Mouse (Mus musculus) mesoderm, embryonic 11.5 days (tissue): ENCODE results near the gene Dip2c.

ENCODE experiments used
- DNase-seq: peaks from one replicate; pipeline ENCODE4 v3.0.0-alpha.2; 2012; ENCODE audit warnings: low read depth, low spot score

Dip2c gene

GRCm38 (mm10) chr13:9504118-9504856 is 228.0 kb downstream of the Dip2c start:
- DNase-seq = no peak

GRCm38 (mm10) chr13:9538556-9538955 is 262.2 kb downstream of the Dip2c start:
- no peak for DNase-seq

GRCm38 (mm10) chr13:9547698-9548344 is 271.5 kb downstream of the Dip2c start:
- no peak for DNase-seq

GRCm38 (mm10) chr13:9562099-9562498 is 285.8 kb downstream of the Dip2c start:
- no peak for DNase-seq

GRCm38 (mm10) chr13:9562921-9563320 is 286.6 kb downstream of the Dip2c start:
- DNase-seq = peak; percentile 63

- DNase-seq = no peak
Measured at GRCm38 (mm10) chr13:9568852-9569251, 292.5 kb downstream of the Dip2c start.

GRCm38 (mm10) chr13:9576686-9577085 is 300.4 kb downstream of the Dip2c start:
- DNase-seq = no peak

GRCm38 (mm10) chr13:9578456-9578855 is 302.1 kb downstream of the Dip2c start:
- DNase-seq = no peak

- no peak for DNase-seq
Measured at GRCm38 (mm10) chr13:9581821-9582220, 305.5 kb downstream of the Dip2c start.

- no peak for DNase-seq
Measured at GRCm38 (mm10) chr13:9583579-9583978, 307.3 kb downstream of the Dip2c start.

- no peak for DNase-seq
Measured at GRCm38 (mm10) chr13:9599334-9600096, 323.2 kb downstream of the Dip2c start.

GRCm38 (mm10) chr13:9601350-9601749 is 325.0 kb downstream of the Dip2c start:
- DNase-seq = no peak

- no peak for DNase-seq
Measured at GRCm38 (mm10) chr13:9611229-9611628, 334.9 kb downstream of the Dip2c start.

- DNase-seq = no peak
Measured at GRCm38 (mm10) chr13:9632684-9633083, 356.4 kb downstream of the Dip2c start.

GRCm38 (mm10) chr13:9635951-9636350 is 359.6 kb downstream of the Dip2c start:
- no peak for DNase-seq

- DNase-seq = peak; percentile 30
Measured at GRCm38 (mm10) chr13:9636505-9636904, 360.2 kb downstream of the Dip2c start.

GRCm38 (mm10) chr13:9637949-9638348 is 361.6 kb downstream of the Dip2c start:
- DNase-seq = no peak

- DNase-seq = no peak
Measured at GRCm38 (mm10) chr13:9648716-9649115, 372.4 kb downstream of the Dip2c start.

- no peak for DNase-seq
Measured at GRCm38 (mm10) chr13:9649894-9650293, 373.6 kb downstream of the Dip2c start.

- no peak for DNase-seq
Measured at GRCm38 (mm10) chr13:9650580-9650979, 374.3 kb downstream of the Dip2c start.

GRCm38 (mm10) chr13:9653018-9653417 is 376.7 kb downstream of the Dip2c start:
- no peak for DNase-seq

GRCm38 (mm10) chr13:9656613-9657012 is 380.3 kb downstream of the Dip2c start:
- no peak for DNase-seq
